Mouse (Mus musculus) kidney, adult 2 months (tissue): ENCODE data around the gene Rnf216.

Source experiments
- CTCF ChIP-seq: fragments of 200-500 bp; conservative IDR thresholded peaks from 2 replicates; pipeline ENCODE4 v1.5.1; 2011; ENCODE audit warnings: low read depth, mild to moderate bottlenecking, control low read depth, low read length, moderate library complexity, mixed read lengths; ENCODE audit not compliant: insufficient read depth, insufficient read length
- POLR2A ChIP-seq: fragments of 200-500 bp; IDR thresholded peaks from one replicate; pipeline ENCODE4 v1.6.1; 2011; ENCODE audit warnings: low read depth, low read length, control low read depth

DNA sequence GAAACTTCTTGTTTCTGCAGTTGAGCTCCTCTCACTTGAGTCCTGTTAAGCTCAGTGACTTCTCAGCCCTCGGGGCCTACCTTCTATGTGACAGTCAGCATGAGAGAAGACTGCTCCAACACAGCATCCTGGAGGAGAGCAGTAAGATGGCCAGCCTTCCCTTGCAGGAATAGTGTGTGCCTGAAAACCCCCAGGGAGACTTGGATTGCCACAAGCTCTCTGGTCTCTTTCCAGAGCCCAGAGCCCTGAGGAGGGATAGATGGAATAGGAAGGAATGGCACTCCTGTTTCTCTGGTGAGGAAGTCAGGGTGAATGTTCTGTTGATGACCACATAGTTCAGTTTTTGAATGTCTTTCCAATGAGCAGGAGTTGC, 63.8 kb downstream of the Rnf216 start:
- TF ChIP-seq CTCF (no peak), POLR2A (no peak)
